In genomic region chr5:142963705-142964494, GRCm38 (mm10) we compare ENCODE assay signal across 9 mouse cellular contexts. TPM values are rescaled to one million over a fixed set of nuclear protein-coding genes. Genes with fewer than 3 reads are reported as not detected.
DNase-seq lines count a peak whose midpoint lies in the region; ATAC-seq and TF ChIP-seq lines count a peak whose summit lies in the region.
"Had no signal": no experiment of that assay in that cellular context is flagged by ENCODE, and none has a peak within 500 bp of the region (broad histone marks: within the 10 kb centered on the region; RNA-seq: fewer than 3 reads in every experiment).

No protein-coding gene starts in this region.

- H3K27ac ChIP-seq in kidney, embryonic 15.5 days, result peak overlapping the region; percentile 98
- peak overlapping the region; percentile 69; the same call in 1 of the 2 replicates for H3K27ac ChIP-seq in forebrain, embryonic 14.5 days (ENCODE audit: low read depth, low read length)
- peak overlapping the region; percentile 91 for H3K27ac ChIP-seq in midbrain, postnatal 0 days (ENCODE audit: low read depth, low read length)

- no peak for DNase-seq in kidney, postnatal 25 days
- DNase-seq in NIH3T3 (ENCODE audit: low read depth), result peak; percentile 97
- peak; percentile 88 for DNase-seq in forebrain, embryonic 14.5 days (ENCODE audit: low spot score)
- DNase-seq in layer of hippocampus, postnatal 36 days, result peak; percentile 50
- DNase-seq in midbrain, postnatal 0 days (ENCODE audit: low spot score), result peak; percentile 88
- no peak for DNase-seq in thymus, postnatal 10 days (ENCODE audit: low spot score in 2 of 2)
- no peak for DNase-seq in B cell, adult 2 months

- no peaks in the 10 kb centered on the region for H3K27me3 ChIP-seq in kidney, embryonic 15.5 days
- H3K27me3 ChIP-seq in forebrain, embryonic 14.5 days (replicated peaks; ENCODE audit: control insufficient read depth, insufficient read depth, low read length), result no peaks in the 10 kb centered on the region; the same call in 1 of the 2 replicates
- H3K27me3 ChIP-seq in midbrain, postnatal 0 days (ENCODE audit: insufficient read depth, low read length), result no peaks in the 10 kb centered on the region

- peaks cover 58% of the 10 kb centered on the region for H3K4me1 ChIP-seq in kidney, embryonic 15.5 days
- peaks cover 29% of the 10 kb centered on the region for H3K4me1 ChIP-seq in forebrain, embryonic 14.5 days (ENCODE audit: control insufficient read depth, insufficient read depth, low read length)
- H3K4me1 ChIP-seq in midbrain, postnatal 0 days (ENCODE audit: insufficient read depth, low read length), result peaks cover 12% of the 10 kb centered on the region; the same call in 1 of the 2 replicates

- peak overlapping the region; percentile 60 for H3K4me3 ChIP-seq in kidney, embryonic 15.5 days (replicated peaks)
- H3K4me3 ChIP-seq in forebrain, embryonic 14.5 days (ENCODE audit: low read depth, low read length), result peak overlapping the region; percentile 99
- peak overlapping the region; percentile 92 for H3K4me3 ChIP-seq in midbrain, postnatal 0 days (ENCODE audit: low read depth, low read length)

- peak overlapping the region; percentile 76 for H3K4me2 ChIP-seq in kidney, embryonic 15.5 days
- H3K4me2 ChIP-seq in forebrain, embryonic 14.5 days (ENCODE audit: low read length), result peak overlapping the region; percentile 90
- peak overlapping the region; percentile 95 for H3K4me2 ChIP-seq in midbrain, postnatal 0 days (ENCODE audit: low read depth, low read length, poor library complexity, severe bottlenecking)

- no peaks in the 10 kb centered on the region for H3K9me3 ChIP-seq in kidney, embryonic 15.5 days (replicated peaks)
- no peaks in the 10 kb centered on the region for H3K9me3 ChIP-seq in forebrain, embryonic 14.5 days (replicated peaks; ENCODE audit: control insufficient read depth, low read length)
- H3K9me3 ChIP-seq in midbrain, postnatal 0 days (ENCODE audit: low read length), result no peaks in the 10 kb centered on the region

- WGBS in kidney, embryonic 15.5 days, result 41% methylated on average over 17 of the region's 17 CpGs
- 17% methylated on average over 17 of the region's 17 CpGs for WGBS in forebrain, embryonic 14.5 days
- 8% methylated on average over 17 of the region's 17 CpGs for WGBS in midbrain, postnatal 0 days

- ATAC-seq in kidney, embryonic 15.5 days (replicated peaks; ENCODE audit: low FRiP score), result no peak
- no peak for ATAC-seq in forebrain, embryonic 14.5 days
- ATAC-seq in midbrain, postnatal 0 days (ENCODE audit: low FRiP score), result no peak

- TF ChIP-seq CTCF in midbrain, postnatal 0 days (IDR thresholded peaks at IDR 0.05), result no peak

- peaks cover 34% of the 10 kb centered on the region for H3K36me3 ChIP-seq in kidney, embryonic 15.5 days
- H3K36me3 ChIP-seq in forebrain, embryonic 14.5 days (ENCODE audit: control insufficient read depth, insufficient read depth, low read length), result peaks cover 31% of the 10 kb centered on the region
- 0 out of 2 replicates have a peak, but pooled peaks cover 4% of the 10 kb centered on the region for H3K36me3 ChIP-seq in midbrain, postnatal 0 days (ENCODE audit: insufficient read depth, low read length)

- H3K9ac ChIP-seq in kidney, embryonic 15.5 days, result peak overlapping the region; percentile 31; the same call in 1 of the 2 replicates
- peak overlapping the region; percentile 99 for H3K9ac ChIP-seq in forebrain, embryonic 14.5 days (ENCODE audit: low read length)
- H3K9ac ChIP-seq in midbrain, postnatal 0 days (replicated peaks; ENCODE audit: low read length, poor library complexity, severe bottlenecking), result peak overlapping the region; percentile 87

RNA-seq across cellular contexts. Expression of gene Fscn1, which starts 3.8 kb away (rescaled TPM):
- polyA plus RNA-seq in kidney, embryonic 15.5 days (2015; fragmentation: Nextera tagmentation; extraction: Ambion mirVana), result 320 and 348 TPM in 2 replicates
- polyA plus RNA-seq in forebrain, embryonic 14.5 days (2014; fragmentation: Nextera tagmentation; extraction: Ambion mirVana), result 477 and 560 TPM in 2 replicates
- total RNA-seq in layer of hippocampus, postnatal 36 days (2021), result 100 to 1,000 TPM; 185 to 194 TPM
- total RNA-seq in midbrain, postnatal 0 days (2014; rRNA removed), result 536 and 616 TPM in 2 replicates
- 485 and 504 TPM in 2 replicates for polyA plus RNA-seq in midbrain, postnatal 0 days (2015; fragmentation: Nextera tagmentation; extraction: Ambion mirVana)
- total RNA-seq: neutrophil, adult 5-6 weeks had no signal

RNA-seq across cellular contexts. Expression of gene Actb, which starts 57.3 kb away (rescaled TPM):
- polyA plus RNA-seq in kidney, embryonic 15.5 days (2015; fragmentation: Nextera tagmentation; extraction: Ambion mirVana), result 14,718 and 15,443 TPM in 2 replicates
- 18,122 and 18,216 TPM in 2 replicates for polyA plus RNA-seq in forebrain, embryonic 14.5 days (2014; fragmentation: Nextera tagmentation; extraction: Ambion mirVana)
- total RNA-seq in layer of hippocampus, postnatal 36 days (2021), result 1,000 to 10,000 TPM; 3,215 to 3,370 TPM
- 5,191 and 5,200 TPM in 2 replicates for total RNA-seq in midbrain, postnatal 0 days (2014; rRNA removed)
- polyA plus RNA-seq in midbrain, postnatal 0 days (2015; fragmentation: Nextera tagmentation; extraction: Ambion mirVana), result 15,915 and 17,004 TPM in 2 replicates

Comparison
In these comparisons a context has a peak if more than half of its experiments do, and no peak if none do; other contexts are left out.
1. H3K9ac ChIP-seq: peak in every context shown above with its lines; median percentile 99 in forebrain, embryonic 14.5 days; 87 in midbrain, postnatal 0 days; 31 in kidney, embryonic 15.5 days.
2. DNase-seq: peak in NIH3T3 (single experiment), forebrain, embryonic 14.5 days (single experiment), layer of hippocampus, postnatal 36 days (2 of 2) and midbrain, postnatal 0 days (single experiment); none in kidney, postnatal 25 days (0 of 2), thymus, postnatal 10 days (0 of 2) and B cell, adult 2 months (0 of 2).
3. Peak in every context shown above with its lines, with median percentiles within 50 percentile points of each other: H3K27ac ChIP-seq, H3K4me2 ChIP-seq and H3K4me3 ChIP-seq.